Comparison of ENCODE assay signal across 18 mouse cellular contexts in genomic region chr19:35881810-35882485, GRCm38 (mm10).
DNase-seq lines count a peak whose midpoint lies in the region; ATAC-seq and TF ChIP-seq lines count a peak whose summit lies in the region.
"Had no signal": no experiment of that assay in that cellular context is flagged by ENCODE, and none has a peak within 500 bp of the region (broad histone marks: within the 10 kb centered on the region; RNA-seq: fewer than 3 reads in every experiment).

No protein-coding gene starts in this region.

- no peak overlapping the region for H3K4me3 ChIP-seq in hindbrain, embryonic 14.5 days (replicated peaks; ENCODE audit: low read length)
- no peak overlapping the region for H3K4me3 ChIP-seq in hindbrain, embryonic 13.5 days
- H3K4me3 ChIP-seq in forebrain, embryonic 16.5 days (replicated peaks; ENCODE audit: low read length) = no peak overlapping the region
- no peak overlapping the region for H3K4me3 ChIP-seq in liver, postnatal 0 days (ENCODE audit: low read depth, low read length)
- H3K4me3 ChIP-seq: embryonic facial prominence, embryonic 12.5 days; heart, embryonic 13.5 days had no signal

- H3K36me3 ChIP-seq in hindbrain, embryonic 14.5 days (replicated peaks; ENCODE audit: control insufficient read depth, insufficient read depth) = no peaks in the 10 kb centered on the region
- H3K36me3 ChIP-seq in hindbrain, embryonic 13.5 days = no peaks in the 10 kb centered on the region
- no peaks in the 10 kb centered on the region for H3K36me3 ChIP-seq in forebrain, embryonic 16.5 days (ENCODE audit: control insufficient read depth, insufficient read depth)
- no peaks in the 10 kb centered on the region for H3K36me3 ChIP-seq in liver, postnatal 0 days (replicated peaks; ENCODE audit: insufficient read depth, low read length)
- H3K36me3 ChIP-seq: embryonic facial prominence, embryonic 12.5 days; heart, embryonic 13.5 days had no signal

- DNase-seq in cerebellum, postnatal 14 days = peak; percentile 39 to 52
- no peak for DNase-seq in cerebellum, adult 9-10 months
- DNase-seq in hindbrain, embryonic 14.5 days (ENCODE audit: low spot score) = no peak
- peak; percentile 12 for DNase-seq in left cerebral cortex, postnatal 4 days
- no peak for DNase-seq in left cerebral cortex, postnatal 36 days (ENCODE audit: low spot score in 2 of 2)
- no peak for DNase-seq in liver, postnatal 0 days
- DNase-seq: adrenal gland, postnatal 10 days; cerebellum, adult 11-12 months; cerebellum, adult 9-11 months; gastrocnemius, postnatal 36 days; heart, adult 11 months; heart, postnatal 36 days; kidney, adult 8-10 months had no signal

- H3K4me2 ChIP-seq in hindbrain, embryonic 14.5 days (replicated peaks) = no peak overlapping the region
- no peak overlapping the region for H3K4me2 ChIP-seq in hindbrain, embryonic 13.5 days
- no peak overlapping the region for H3K4me2 ChIP-seq in forebrain, embryonic 16.5 days (ENCODE audit: low read length)
- H3K4me2 ChIP-seq in liver, postnatal 0 days (ENCODE audit: low read depth, low read length) = no peak overlapping the region
- H3K4me2 ChIP-seq: embryonic facial prominence, embryonic 12.5 days; heart, embryonic 13.5 days had no signal

- intact Hi-C loops in left cerebral cortex, postnatal 4 days (cut with DNase I) = no loop called here
- intact Hi-C loops in left cerebral cortex, postnatal 36 days (cut with DNase I) = no loop called here

- TF ChIP-seq CTCF in liver, postnatal 0 days (IDR thresholded peaks at IDR 0.05; ENCODE audit: low read depth) = no peak

- H3K27me3 ChIP-seq in hindbrain, embryonic 14.5 days (ENCODE audit: control insufficient read depth, insufficient read depth, low read length) = no peaks in the 10 kb centered on the region
- H3K27me3 ChIP-seq in hindbrain, embryonic 13.5 days = no peaks in the 10 kb centered on the region
- no peaks in the 10 kb centered on the region for H3K27me3 ChIP-seq in forebrain, embryonic 16.5 days (replicated peaks; ENCODE audit: control insufficient read depth, insufficient read depth, low read length)
- H3K27me3 ChIP-seq in liver, postnatal 0 days (ENCODE audit: insufficient read depth, low read length) = no peaks in the 10 kb centered on the region
- H3K27me3 ChIP-seq: embryonic facial prominence, embryonic 12.5 days; heart, embryonic 13.5 days had no signal

- no peaks in the 10 kb centered on the region for H3K4me1 ChIP-seq in hindbrain, embryonic 14.5 days (replicated peaks; ENCODE audit: control insufficient read depth, insufficient read depth, low read length)
- no peaks in the 10 kb centered on the region for H3K4me1 ChIP-seq in hindbrain, embryonic 13.5 days (replicated peaks)
- no peaks in the 10 kb centered on the region for H3K4me1 ChIP-seq in forebrain, embryonic 16.5 days (replicated peaks; ENCODE audit: control insufficient read depth, insufficient read depth, low read length)
- H3K4me1 ChIP-seq in liver, postnatal 0 days (ENCODE audit: insufficient read depth) = no peaks in the 10 kb centered on the region
- H3K4me1 ChIP-seq: embryonic facial prominence, embryonic 12.5 days had no signal

- TF ChIP-seq EP300 in liver, postnatal 0 days (IDR thresholded peaks at IDR 0.05; ENCODE audit: low read depth) = no peak

- no peaks in the 10 kb centered on the region for H3K9me3 ChIP-seq in hindbrain, embryonic 14.5 days (ENCODE audit: control insufficient read depth, low read length)
- H3K9me3 ChIP-seq in hindbrain, embryonic 13.5 days = no peaks in the 10 kb centered on the region
- H3K9me3 ChIP-seq in forebrain, embryonic 16.5 days (ENCODE audit: control insufficient read depth, low read length) = no peaks in the 10 kb centered on the region
- H3K9me3 ChIP-seq in liver, postnatal 0 days (ENCODE audit: low read length) = no peaks in the 10 kb centered on the region
- H3K9me3 ChIP-seq: embryonic facial prominence, embryonic 12.5 days; heart, embryonic 13.5 days had no signal

- no peak overlapping the region for H3K9ac ChIP-seq in hindbrain, embryonic 14.5 days
- no peak overlapping the region for H3K9ac ChIP-seq in hindbrain, embryonic 13.5 days
- H3K9ac ChIP-seq in forebrain, embryonic 16.5 days (replicated peaks; ENCODE audit: low read depth, low read length) = no peak overlapping the region
- H3K9ac ChIP-seq in liver, postnatal 0 days (replicated peaks) = no peak overlapping the region
- H3K9ac ChIP-seq: embryonic facial prominence, embryonic 12.5 days; heart, embryonic 13.5 days had no signal

- 0 out of 2 replicates have a peak, but pooled peaks have one; percentile 17 for ATAC-seq in hindbrain, embryonic 14.5 days (ENCODE audit: low FRiP score)
- no peak for ATAC-seq in hindbrain, embryonic 13.5 days (ENCODE audit: low FRiP score)
- ATAC-seq in forebrain, embryonic 16.5 days = peak; percentile 45
- ATAC-seq in liver, postnatal 0 days = no peak
- ATAC-seq: intestine, embryonic 16.5 days had no signal

- 93% methylated on average over 13 of the region's 13 CpGs for WGBS in hindbrain, embryonic 14.5 days
- WGBS in hindbrain, embryonic 13.5 days = 93% methylated on average over 13 of the region's 13 CpGs
- 87% methylated on average over 13 of the region's 13 CpGs for WGBS in forebrain, embryonic 16.5 days
- WGBS in liver, postnatal 0 days (ENCODE audit: insufficient replicate concordance) = 87% methylated on average over 13 of the region's 13 CpGs

- H3K27ac ChIP-seq in hindbrain, embryonic 14.5 days = no peak overlapping the region
- H3K27ac ChIP-seq in hindbrain, embryonic 13.5 days = no peak overlapping the region
- H3K27ac ChIP-seq in forebrain, embryonic 16.5 days (ENCODE audit: low read length) = no peak overlapping the region
- no peak overlapping the region for H3K27ac ChIP-seq in liver, postnatal 0 days (ENCODE audit: low read depth)
- H3K27ac ChIP-seq: embryonic facial prominence, embryonic 12.5 days; heart, embryonic 13.5 days had no signal

Comparison
In these comparisons a context has a peak if more than half of its experiments do, and no peak if none do; other contexts are left out.
1. DNase-seq: peak in cerebellum, postnatal 14 days (2 of 2) and left cerebral cortex, postnatal 4 days (single experiment); none in cerebellum, adult 9-10 months (single experiment), hindbrain, embryonic 14.5 days (single experiment), left cerebral cortex, postnatal 36 days (0 of 2) and liver, postnatal 0 days (single experiment).
2. ATAC-seq: peak in hindbrain, embryonic 14.5 days (single experiment) and forebrain, embryonic 16.5 days (single experiment); none in hindbrain, embryonic 13.5 days (single experiment) and liver, postnatal 0 days (single experiment).